Mouse (Mus musculus) kidney, postnatal 4 days (tissue): ENCODE data around the gene Ccdc81.

Experiments
- DNase-seq, 2 experiments: peaks; one replicate each; pipeline ENCODE4 v3.0.0; 2021; ENCODE audit warnings: mixed read lengths in 2 of 2

The Ccdc81 gene

GRCm38 (mm10) chr7:89864769-89865168 lies 38.7 kb downstream of the Ccdc81 start:
- DNase-seq: no peak

GRCm38 (mm10) chr7:89856440-89857217 lies 46.8 kb downstream of the Ccdc81 start:
- DNase-seq: no peak

GRCm38 (mm10) chr7:89855196-89855595 lies 48.2 kb downstream of the Ccdc81 start:
- DNase-seq: no peak

GRCm38 (mm10) chr7:89853131-89853530 lies 50.3 kb downstream of the Ccdc81 start:
- no peak for DNase-seq

- no peak for DNase-seq
Observed at GRCm38 (mm10) chr7:89852158-89853095, 51.0 kb downstream of the Ccdc81 start.

- DNase-seq: peak in 1 of 2 experiments; percentile 14
Observed at GRCm38 (mm10) chr7:89850510-89850909, 52.9 kb downstream of the Ccdc81 start.

GRCm38 (mm10) chr7:89845669-89846068 lies 57.8 kb downstream of the Ccdc81 start:
- DNase-seq: no peak

- peak; percentile 69 for DNase-seq
Observed at GRCm38 (mm10) chr7:89843533-89843932, 59.9 kb downstream of the Ccdc81 start.

- DNase-seq: no peak
Observed at GRCm38 (mm10) chr7:89843121-89843520, 60.3 kb downstream of the Ccdc81 start.

- peak in 1 of 2 experiments; percentile 5 for DNase-seq
Observed at GRCm38 (mm10) chr7:89842404-89842715, 61.1 kb downstream of the Ccdc81 start.

GRCm38 (mm10) chr7:89841670-89842403 lies 61.6 kb downstream of the Ccdc81 start:
- DNase-seq: peak; percentile 88 to 90

- DNase-seq: no peak
Observed at GRCm38 (mm10) chr7:89839721-89840120, 63.7 kb downstream of the Ccdc81 start.

- no peak for DNase-seq
Observed at GRCm38 (mm10) chr7:89837841-89838240, 65.6 kb downstream of the Ccdc81 start.

GRCm38 (mm10) chr7:89836676-89837075 lies 66.8 kb downstream of the Ccdc81 start:
- DNase-seq: no peak

- peak in 1 of 2 experiments; percentile 11 for DNase-seq
Observed at GRCm38 (mm10) chr7:89835566-89835965, 67.9 kb downstream of the Ccdc81 start.

- DNase-seq: no peak
Observed at GRCm38 (mm10) chr7:89833521-89833920, 69.9 kb downstream of the Ccdc81 start.

- peak in 1 of 2 experiments; percentile 48 for DNase-seq
Observed at GRCm38 (mm10) chr7:89829201-89829600, 74.2 kb downstream of the Ccdc81 start.

GRCm38 (mm10) chr7:89828436-89829065 lies 74.9 kb downstream of the Ccdc81 start:
- DNase-seq: no peak
